Mouse (Mus musculus): ENCODE measurements at regions not wholly inside any gene's neighbourhood (a gene's known extent, or its start where the extent isn't known, plus 50 kb on each side); places are given as distances from the start of the nearest gene placed in this dataset.

GRCm38 (mm10) chr9:84193405-84193804 is 268.5 kb downstream of the Bckdhb start:
- TF ChIP-seq CTCF (IDR thresholded peaks at IDR 0.05; ENCODE audit: low read depth) = no peak
- TF ChIP-seq EP300 (optimal IDR thresholded peaks at IDR 0.05) = no peak

Measured in stomach, postnatal 0 days (tissue).